Mouse (Mus musculus) brain, embryonic 14.5 days (tissue): Measurements from ENCODE around the gene Mapk11. TPM values are rescaled to one million over a fixed set of nuclear protein-coding genes. Genes with fewer than 3 reads are reported as not detected.

Source experiments
- DNase-seq: peaks from one replicate; pipeline ENCODE4 v3.0.0-alpha.2; 2011; ENCODE audit warnings: low read depth
- CTCF ChIP-seq: fragments of 200-500 bp; IDR thresholded peaks from 2 replicates; pipeline ENCODE4 v1.5.1; 2012; ENCODE audit warnings: inconsistent platforms, mild to moderate bottlenecking, moderate library complexity, borderline replicate concordance; ENCODE audit not compliant: insufficient read depth, insufficient read length; ENCODE audit errors: extremely low read depth
- POLR2A ChIP-seq: fragments of 200-500 bp; IDR thresholded peaks from 2 replicates; pipeline ENCODE4 v1.6.1; 2012; ENCODE audit warnings: mild to moderate bottlenecking, inconsistent platforms, borderline replicate concordance; ENCODE audit not compliant: poor library complexity, insufficient read depth, insufficient read length, severe bottlenecking; ENCODE audit errors: extremely low read depth
- polyA plus RNA-seq: library from polyadenylated mRNA; depleted of rRNA; stranded (reverse); fragments of >200 nt; gene quantifications from 2 replicates; pipeline ENCODE4 v1.2.3, GENCODE M21; 2012

The Mapk11 gene
- polyA plus RNA-seq, 1 experiment: 61.9 TPM

GRCm38 (mm10) chr15:89148496-89149270, 745 bp downstream of the Mapk11 start:
- DNase-seq: peak; percentile 50
- TF ChIP-seq CTCF: no peak

DNA sequence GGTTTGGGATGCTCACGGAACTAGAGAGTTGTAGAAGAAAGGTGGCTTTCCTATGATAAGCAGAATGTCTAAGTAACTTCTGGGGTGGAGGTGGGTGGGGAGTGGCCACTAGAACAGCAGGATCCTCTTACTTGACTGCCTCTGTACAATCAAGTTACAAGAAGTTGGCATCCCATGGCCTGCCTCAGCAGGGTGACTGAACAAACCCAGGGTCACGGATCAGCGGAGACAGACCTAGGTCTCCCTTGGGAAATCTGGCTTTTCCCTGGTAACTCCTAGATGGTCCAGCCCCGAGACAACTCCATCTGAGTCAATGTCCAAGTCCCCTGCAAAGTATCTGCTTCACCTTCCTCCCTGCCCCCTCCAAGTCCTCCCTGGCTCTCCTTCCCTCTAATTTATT, 1.5 kb downstream of the Mapk11 start:
- DNase-seq: no peak
- no peak for TF ChIP-seq POLR2A
- no peak for TF ChIP-seq CTCF

DNA sequence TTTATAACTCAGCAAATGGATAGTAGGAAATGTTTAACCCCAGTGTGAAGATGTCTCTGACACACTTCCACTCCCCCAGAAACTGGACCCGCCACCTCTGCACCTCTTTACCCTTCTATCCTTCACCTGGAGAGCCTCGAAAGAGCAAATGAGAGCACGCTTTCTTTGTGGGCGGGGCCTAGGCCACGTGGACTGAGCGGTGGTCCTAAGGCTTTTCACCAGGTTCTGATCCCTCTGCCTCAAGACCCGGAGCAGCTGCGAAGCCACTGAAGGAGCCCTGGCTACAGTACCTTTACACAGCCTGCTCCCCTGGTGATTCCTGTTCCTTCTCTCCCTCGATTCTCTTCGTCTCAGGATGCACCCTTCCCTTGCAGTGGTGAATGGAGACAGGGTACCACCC, 2.0 kb downstream of the Mapk11 start:
- DNase-seq: peak; percentile 35
- TF ChIP-seq POLR2A (no peak), CTCF (no peak)

DNA sequence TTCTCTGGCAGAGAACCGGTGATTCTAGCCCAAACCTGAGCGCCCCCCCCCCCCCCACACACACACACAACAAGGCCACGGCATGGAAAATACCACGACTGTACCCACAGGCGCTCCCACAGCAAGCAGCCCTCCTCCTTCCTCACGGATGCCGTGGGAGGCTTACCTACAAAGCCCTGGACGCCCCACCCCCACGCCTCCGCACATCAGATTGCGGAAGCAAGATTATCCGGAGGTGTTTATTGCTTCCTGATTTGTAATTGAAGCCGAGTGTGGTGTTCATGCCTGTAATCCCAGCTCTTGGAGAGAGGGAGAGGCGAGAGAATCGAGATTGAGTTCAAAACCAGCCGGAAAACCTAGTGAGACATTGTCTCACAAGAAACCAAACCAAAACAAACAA, 2.4 kb downstream of the Mapk11 start:
- DNase-seq: peak; percentile 60
- no peak for TF ChIP-seq CTCF
- no peak for TF ChIP-seq POLR2A

GRCm38 (mm10) chr15:89146537-89146936, 2.9 kb downstream of the Mapk11 start:
- peak; percentile 68 for DNase-seq
- TF ChIP-seq CTCF: no peak
- no peak for TF ChIP-seq POLR2A

- no peak for TF ChIP-seq CTCF
- no peak for TF ChIP-seq POLR2A
- DNase-seq: no peak
These were observed 3.5 kb downstream of the Mapk11 start for GRCm38 (mm10) chr15:89145813-89146350.

- DNase-seq: no peak
- no peak for TF ChIP-seq CTCF
These were observed 4.5 kb downstream of the Mapk11 start for GRCm38 (mm10) chr15:89144965-89145364.

GRCm38 (mm10) chr15:89143134-89143533, 6.3 kb downstream of the Mapk11 start:
- no peak for TF ChIP-seq CTCF
- TF ChIP-seq POLR2A: no peak

DNA sequence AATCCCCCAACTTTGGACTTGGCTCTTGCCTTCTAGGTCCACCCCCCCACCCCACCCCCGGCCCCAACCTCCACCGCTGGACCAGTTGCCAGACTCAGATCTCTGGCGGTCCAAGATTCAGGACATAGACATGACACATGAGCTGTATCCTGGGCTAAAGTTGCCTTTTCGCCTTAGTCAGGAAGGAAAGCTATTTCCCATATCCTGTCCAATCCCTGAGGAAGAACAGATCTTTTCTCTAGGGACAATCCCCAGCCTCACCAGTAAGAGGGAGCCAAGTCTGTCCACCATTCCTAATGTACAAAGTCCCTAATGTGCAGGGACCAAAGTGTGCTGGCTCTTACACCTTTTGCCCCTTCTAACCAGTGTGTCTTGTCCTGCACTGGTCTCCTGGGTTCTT, 7.5 kb downstream of the Mapk11 start:
- DNase-seq: no peak

More at GRCm38 (mm10) chr15:89143134-89143533, 6.3 kb downstream of the Mapk11 start:
- no peak for DNase-seq

DNA sequence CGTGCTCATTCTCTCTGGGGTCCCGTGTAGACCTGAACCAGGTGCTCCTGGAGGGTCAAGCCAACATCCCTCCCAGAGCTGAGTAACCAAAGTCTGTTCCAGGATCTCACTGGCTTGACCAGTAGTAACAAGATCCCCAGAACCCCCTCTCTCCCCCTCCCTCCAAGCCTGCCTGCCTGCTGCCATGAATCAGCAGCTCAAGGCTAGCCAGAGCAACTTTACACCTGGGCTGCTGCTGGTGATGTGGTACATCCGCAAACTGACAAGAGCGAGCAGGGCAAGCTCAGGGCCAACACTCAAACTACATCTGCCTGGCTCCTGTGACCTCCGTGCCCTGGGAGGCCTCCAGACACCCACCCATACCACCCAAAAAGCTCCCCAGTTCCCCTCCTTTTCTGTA, 8.0 kb downstream of the Mapk11 start:
- DNase-seq: no peak

More for the DNA sequence above, 7.5 kb downstream of the Mapk11 start:
- no peak for TF ChIP-seq CTCF
- TF ChIP-seq POLR2A: no peak

DNA sequence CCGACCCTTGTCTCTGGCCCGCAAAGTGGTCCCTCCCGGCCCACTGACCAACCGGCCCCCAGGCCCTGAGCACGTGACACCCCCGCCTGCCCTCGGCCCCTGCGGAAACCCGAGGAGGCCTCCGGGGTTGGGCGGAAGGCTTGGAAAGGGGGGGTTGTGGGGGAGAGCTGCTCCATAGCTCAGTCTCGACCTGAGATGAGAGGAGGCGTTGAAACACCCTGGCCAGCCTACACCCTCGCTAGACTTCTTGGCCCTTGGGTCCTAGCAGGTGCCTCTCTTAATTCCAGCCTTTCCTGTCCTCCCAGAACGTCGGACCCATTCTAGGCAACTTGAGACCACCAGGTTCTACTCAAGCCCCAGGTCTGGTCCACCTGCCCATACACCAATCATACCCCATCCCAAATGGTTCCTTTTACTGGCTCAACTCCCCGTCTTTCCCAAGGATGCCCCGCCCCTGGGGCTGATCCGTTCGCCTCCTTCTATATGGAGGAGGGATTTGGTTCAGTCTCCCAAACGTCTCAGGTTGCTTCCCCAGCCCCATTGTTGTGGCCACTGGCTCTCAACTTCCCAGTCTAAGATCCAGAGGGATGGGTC, 8.7 kb downstream of the Mapk11 start, which contains the start of gene Mapk12:
TSS of gene Mapk12 (minus strand) at position 45 of the 594 bp plus-strand sequence.
- DNase-seq: peak; percentile 61
- no peak for TF ChIP-seq CTCF
- no peak for TF ChIP-seq POLR2A

More for the DNA sequence above, 8.0 kb downstream of the Mapk11 start:
- TF ChIP-seq POLR2A (no peak), CTCF (no peak)

GRCm38 (mm10) chr15:89140048-89140658, 9.3 kb downstream of the Mapk11 start:
- DNase-seq: peak; percentile 47
- TF ChIP-seq POLR2A (no peak), CTCF (no peak)

DNA sequence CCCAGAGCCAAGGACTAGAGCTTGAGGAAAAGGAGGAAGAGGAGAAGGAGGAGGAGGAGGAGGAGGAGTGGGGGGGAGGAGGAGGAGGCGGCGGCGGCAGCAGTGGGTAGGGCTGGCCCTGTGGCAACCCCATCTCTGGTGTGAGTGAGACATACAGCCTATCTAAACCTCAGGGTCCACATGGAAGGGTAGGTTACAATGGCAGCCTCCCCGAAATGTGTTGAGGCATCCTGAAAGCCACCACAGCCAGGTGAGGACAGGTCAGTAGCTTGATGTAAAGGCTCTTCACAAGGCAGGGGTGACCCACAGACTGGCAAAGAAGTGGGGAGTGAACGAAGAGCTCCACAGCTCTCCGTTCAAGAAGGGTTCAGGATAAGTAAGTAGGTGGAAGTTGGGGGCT, 10.9 kb downstream of the Mapk11 start:
- no peak for TF ChIP-seq CTCF
- no peak for TF ChIP-seq POLR2A
- DNase-seq: no peak
